Mouse (Mus musculus) MEL (cell line): ENCODE measurements around the gene Scn1a. TPM values are rescaled to one million over a fixed set of nuclear protein-coding genes. Genes with fewer than 3 reads are reported as not detected.

ENCODE experiments used
- DNase-seq: peaks from one replicate; pipeline ENCODE4 v3.0.0; 2011; ENCODE audit warnings: low read depth, low spot score
- H3K27ac ChIP-seq: 2 replicates; pipeline ENCODE4 v1.5.1; 2012; ENCODE audit warnings: low read depth, mild to moderate bottlenecking, control low read depth, low read length, moderate library complexity; ENCODE audit not compliant: control insufficient read depth
- H3K27me3 ChIP-seq, 2 experiments: fragments of 150-350 bp in 1 of 2; sonication (generic) in 1 of 2; 2 replicates each; pipeline ENCODE4 v1.6.1; 2012; ENCODE audit warnings: low read length in 2 of 2, mild to moderate bottlenecking in 2 of 2, improper control_type of control experiment in 1 of 2, moderate library complexity in 1 of 2; ENCODE audit not compliant: insufficient read depth in 2 of 2, control insufficient read depth in 1 of 2
- H3K36me3 ChIP-seq, 2 experiments: 2 replicates each; pipeline ENCODE4 v1.6.1; 2012 to 2014; ENCODE audit warnings: low read length in 2 of 2, improper control_type of control experiment in 1 of 2, inconsistent platforms in 1 of 2, mild to moderate bottlenecking in 1 of 2; ENCODE audit not compliant: insufficient read depth in 2 of 2, control insufficient read depth in 1 of 2
- H3K4me1 ChIP-seq, 2 experiments: fragments of 150-350 bp in 1 of 2; sonication (generic) in 1 of 2; 2 replicates each; pipeline ENCODE4 v1.6.1; 2012; ENCODE audit warnings: low read length in 2 of 2, improper control_type of control experiment in 1 of 2, mild to moderate bottlenecking in 1 of 2; ENCODE audit not compliant: insufficient read depth in 2 of 2, control insufficient read depth in 1 of 2
- H3K4me3 ChIP-seq, 2 experiments: fragments of 150-350 bp in 1 of 2; sonication (generic) in 1 of 2; 2 replicates each; pipeline ENCODE4 v1.5.1; 2012; ENCODE audit warnings: low read depth in 2 of 2, low read length in 2 of 2, mild to moderate bottlenecking in 2 of 2, moderate library complexity in 2 of 2, control low read depth in 1 of 2, improper control_type of control experiment in 1 of 2; ENCODE audit not compliant: control insufficient read depth in 1 of 2, insufficient read depth in 1 of 2
- H3K79me2 ChIP-seq: 2 replicates; pipeline ENCODE4 v1.6.1; 2012; ENCODE audit warnings: mild to moderate bottlenecking, low read length, moderate library complexity; ENCODE audit not compliant: control insufficient read depth, poor library complexity, insufficient read depth
- H3K9ac ChIP-seq: 2 replicates; pipeline ENCODE4 v1.6.1; 2012; ENCODE audit warnings: low read depth, mild to moderate bottlenecking, control low read depth, low read length, moderate library complexity; ENCODE audit not compliant: control insufficient read depth, poor library complexity, severe bottlenecking
- H3K9me3 ChIP-seq: fragments of 150-350 bp; sonication (generic); replicated peaks from 2 replicates; pipeline ENCODE4 v1.6.1; 2012; ENCODE audit warnings: mild to moderate bottlenecking, low read length, improper control_type of control experiment, moderate library complexity; ENCODE audit not compliant: insufficient read depth
- CHD2 ChIP-seq: IDR thresholded peaks from 2 replicates; pipeline ENCODE4 v1.6.1; 2011; ENCODE audit warnings: low read length, improper control_type of control experiment
- CTCF ChIP-seq, 3 experiments: IDR thresholded peaks in 2 of 3; conservative IDR thresholded peaks in 1 of 3; 2 replicates each; pipeline ENCODE4 v1.5.1; 2011 to 2012; ENCODE audit warnings: low read length in 3 of 3, low read depth in 2 of 3, mild to moderate bottlenecking in 2 of 3, improper control_type of control experiment in 1 of 3, inconsistent platforms in 1 of 3, mixed read lengths in 1 of 3, moderate library complexity in 1 of 3; ENCODE audit not compliant: control insufficient read depth in 1 of 3, insufficient read depth in 1 of 3, poor library complexity in 1 of 3, severe bottlenecking in 1 of 3
- E2F4 ChIP-seq: IDR thresholded peaks from 2 replicates; pipeline ENCODE4 v1.6.1; 2011; ENCODE audit warnings: low read depth, low read length, improper control_type of control experiment, borderline replicate concordance
- ELF1 ChIP-seq: IDR thresholded peaks from 2 replicates; pipeline ENCODE4 v1.6.1; 2014; ENCODE audit warnings: low read depth, mild to moderate bottlenecking, inconsistent platforms, low read length, improper control_type of control experiment, moderate library complexity
- ETS1 ChIP-seq: IDR thresholded peaks from 2 replicates; pipeline ENCODE4 v1.6.1; 2012; ENCODE audit warnings: low read depth, mild to moderate bottlenecking, inconsistent platforms, low read length, improper control_type of control experiment, moderate library complexity
- HCFC1 ChIP-seq: IDR thresholded peaks from 2 replicates; pipeline ENCODE4 v1.6.1; 2012; ENCODE audit warnings: low read depth, mild to moderate bottlenecking, inconsistent platforms, low read length, improper control_type of control experiment, moderate library complexity
- JUND ChIP-seq: IDR thresholded peaks from 2 replicates; pipeline ENCODE4 v1.6.1; 2011; ENCODE audit warnings: low read depth, mild to moderate bottlenecking, improper control_type of control experiment, low read length
- KAT2A ChIP-seq: conservative IDR thresholded peaks from 2 replicates; pipeline ENCODE4 v1.6.1; 2012; ENCODE audit warnings: low read depth, low read length, improper control_type of control experiment, inconsistent platforms
- MAFK ChIP-seq: IDR thresholded peaks from 2 replicates; pipeline ENCODE4 v1.6.1; 2011; ENCODE audit warnings: low read depth, mild to moderate bottlenecking, low read length, improper control_type of control experiment, borderline replicate concordance
- MAZ ChIP-seq: IDR thresholded peaks from 2 replicates; pipeline ENCODE4 v1.6.1; 2012; ENCODE audit warnings: low read depth, mild to moderate bottlenecking, inconsistent platforms, low read length, improper control_type of control experiment
- MEF2A ChIP-seq: IDR thresholded peaks from 2 replicates; pipeline ENCODE4 v1.6.1; 2014; ENCODE audit warnings: low read depth, mild to moderate bottlenecking, inconsistent platforms, low read length, improper control_type of control experiment; ENCODE audit not compliant: poor library complexity, insufficient replicate concordance, severe bottlenecking; ENCODE audit errors: extremely low read depth
- MXI1 ChIP-seq: IDR thresholded peaks from 2 replicates; pipeline ENCODE4 v1.6.1; 2011; ENCODE audit warnings: mild to moderate bottlenecking, low read depth, low read length, improper control_type of control experiment
- MYC ChIP-seq: IDR thresholded peaks from 2 replicates; pipeline ENCODE4 v1.6.1; 2011; ENCODE audit warnings: low read depth, mild to moderate bottlenecking, low read length, improper control_type of control experiment, moderate library complexity
- NELFE ChIP-seq: IDR thresholded peaks from 2 replicates; pipeline ENCODE4 v1.6.1; 2011; ENCODE audit warnings: low read depth, low read length, improper control_type of control experiment
- NRF1 ChIP-seq: IDR thresholded peaks from 2 replicates; pipeline ENCODE4 v1.6.1; 2014; ENCODE audit warnings: low read depth, mild to moderate bottlenecking, inconsistent platforms, low read length, improper control_type of control experiment, moderate library complexity; ENCODE audit not compliant: poor library complexity, insufficient read depth, severe bottlenecking
- POLR2A ChIP-seq, 2 experiments: IDR thresholded peaks; 2 replicates each; pipeline ENCODE4 v1.6.1; 2011 to 2012; ENCODE audit warnings: low read length in 2 of 2, mild to moderate bottlenecking in 2 of 2, control low read depth in 1 of 2, improper control_type of control experiment in 1 of 2, low read depth in 1 of 2, moderate library complexity in 1 of 2; ENCODE audit not compliant: control insufficient read depth in 1 of 2, insufficient read depth in 1 of 2, poor library complexity in 1 of 2
- POLR2AphosphoS5 ChIP-seq: IDR thresholded peaks from 2 replicates; pipeline ENCODE4 v1.6.1; 2012; ENCODE audit warnings: low read depth, borderline replicate concordance, mild to moderate bottlenecking, inconsistent platforms, low read length, moderate library complexity, mixed read lengths
- RAD21 ChIP-seq: IDR thresholded peaks from 2 replicates; pipeline ENCODE4 v1.6.1; 2011; ENCODE audit warnings: mild to moderate bottlenecking, low read depth, low read length, improper control_type of control experiment
- RCOR1 ChIP-seq: IDR thresholded peaks from 2 replicates; pipeline ENCODE4 v1.6.1; 2012; ENCODE audit warnings: low read depth, mild to moderate bottlenecking, inconsistent platforms, low read length, improper control_type of control experiment
- SMC3 ChIP-seq: IDR thresholded peaks from 2 replicates; pipeline ENCODE4 v1.6.1; 2011; ENCODE audit warnings: low read depth, low read length, improper control_type of control experiment
- TAL1 ChIP-seq: IDR thresholded peaks from 2 replicates; pipeline ENCODE4 v1.6.1; 2012; ENCODE audit warnings: mild to moderate bottlenecking, inconsistent platforms, low read length, moderate library complexity, mixed read lengths
- TCF12 ChIP-seq: IDR thresholded peaks from 2 replicates; pipeline ENCODE4 v1.6.1; 2014; ENCODE audit warnings: low read depth, mild to moderate bottlenecking, inconsistent platforms, low read length, improper control_type of control experiment, moderate library complexity
- USF1 ChIP-seq: IDR thresholded peaks from 2 replicates; pipeline ENCODE4 v1.6.1; 2014; ENCODE audit warnings: low read depth, mild to moderate bottlenecking, inconsistent platforms, low read length, improper control_type of control experiment, moderate library complexity
- USF2 ChIP-seq, 2 experiments: IDR thresholded peaks; 2 replicates each; pipeline ENCODE4 v1.6.1; 2011 to 2012; ENCODE audit warnings: improper control_type of control experiment in 2 of 2, low read length in 2 of 2, borderline replicate concordance in 1 of 2, inconsistent platforms in 1 of 2, low read depth in 1 of 2, mild to moderate bottlenecking in 1 of 2; ENCODE audit not compliant: insufficient read depth in 1 of 2
- polyA plus RNA-seq, 2 experiments: library from polyadenylated mRNA; stranded (reverse) in 1 of 2; unstranded in 1 of 2; fragments of >175 nt in 1 of 2; fragments of >200 nt in 1 of 2; gene quantifications; 2 replicates each; pipeline versions ENCODE4 v1.2.1 to v1.2.4; 2012; ENCODE audit warnings: low replicate concordance in 2 of 2, low read depth in 1 of 2; ENCODE audit not compliant: insufficient read length in 2 of 2, insufficient read depth in 1 of 2, missing spikeins in 1 of 2
- total RNA-seq: library from RNA; depleted of rRNA; stranded (reverse); fragments of 300-350 nt; gene quantifications from 2 replicates; pipeline ENCODE4 v1.2.3, GENCODE M21; 2012

Scn1a gene
- total and polyA plus RNA-seq, 3 experiments = not detected

DNA sequence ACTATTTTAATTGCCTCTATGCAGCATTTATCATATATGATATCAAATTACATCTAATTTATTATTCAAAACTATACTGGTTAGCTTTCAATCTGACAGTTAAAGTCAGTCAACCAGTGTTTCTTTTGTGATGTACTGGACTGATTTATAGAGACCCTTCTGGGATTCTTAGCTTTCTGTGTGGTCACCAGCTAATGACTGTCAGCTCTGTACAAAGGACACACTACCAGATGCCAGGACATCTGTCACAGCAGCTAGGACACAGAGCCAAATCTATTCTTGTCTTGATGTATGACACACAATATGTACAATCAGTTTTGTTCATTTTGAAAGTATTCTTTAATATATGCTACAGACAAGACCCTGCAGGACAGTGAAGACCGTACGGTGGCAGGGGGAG lies 72.7 kb downstream of the Scn1a start:
- DNase-seq = no peak
- Histone ChIP-seq H3K9me3 (no peaks in the 10 kb centered on the region), H3K9ac (no peak overlapping the region), H3K27ac (no peak overlapping the region), H3K36me3 (no peaks in the 10 kb centered on the region), H3K4me3 (no peak overlapping the region), H3K79me2 (no peaks in the 10 kb centered on the region), H3K4me1 (no peaks in the 10 kb centered on the region), H3K27me3 (no peaks in the 10 kb centered on the region)
- TF ChIP-seq POLR2A (IDR thresholded peaks at IDR 0.05; ENCODE audit: control insufficient read depth in 1 of 2, insufficient read depth in 1 of 2, low read depth in 1 of 2, low read length in 2 of 2, poor library complexity in 1 of 2) (no peak), MAZ (no peak), RAD21 (no peak), MEF2A (no peak), MYC (no peak), USF1 (no peak), USF2 (IDR thresholded peaks at IDR 0.05; ENCODE audit: borderline replicate concordance in 1 of 2, insufficient read depth in 1 of 2, low read depth in 1 of 2, low read length in 2 of 2) (no peak), ELF1 (no peak), E2F4 (no peak)

DNA sequence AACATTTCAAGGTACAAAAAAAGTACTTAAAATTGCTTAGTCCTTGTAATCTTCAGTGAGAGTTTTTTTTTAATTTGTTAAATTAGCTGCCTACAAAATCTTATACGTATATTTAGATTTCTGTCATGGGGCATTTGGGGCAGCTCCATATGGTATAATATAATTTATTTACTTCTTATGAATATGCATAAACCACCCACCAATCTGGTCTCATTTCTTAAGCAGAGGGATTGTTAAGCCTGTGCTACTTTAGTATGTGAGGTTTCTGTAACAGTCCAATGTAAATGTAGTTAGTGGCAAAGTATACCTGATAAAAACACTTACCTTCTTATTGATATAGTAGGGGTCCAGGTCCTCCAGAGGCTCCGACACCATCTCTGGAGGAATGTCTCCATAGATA lies 90.0 kb downstream of the Scn1a start:
- H3K9ac ChIP-seq = no peak overlapping the region
- no peaks in the 10 kb centered on the region for H3K4me1 ChIP-seq
- no peaks in the 10 kb centered on the region for H3K79me2 ChIP-seq
- TF ChIP-seq USF2 (IDR thresholded peaks at IDR 0.05; ENCODE audit: borderline replicate concordance in 1 of 2, insufficient read depth in 1 of 2, low read depth in 1 of 2, low read length in 2 of 2) = no peak
- TF ChIP-seq NRF1 = no peak
- no peak for TF ChIP-seq HCFC1
- TF ChIP-seq JUND = no peak
- no peak for TF ChIP-seq E2F4
- TF ChIP-seq NELFE = no peak
- TF ChIP-seq SMC3 = no peak
- TF ChIP-seq MAZ = no peak
- TF ChIP-seq POLR2AphosphoS5 = no peak
- no peak for TF ChIP-seq ELF1
- no peak for TF ChIP-seq TCF12
- no peak for TF ChIP-seq RCOR1
- TF ChIP-seq MXI1 = no peak
- TF ChIP-seq MEF2A = no peak
- TF ChIP-seq CHD2 = no peak
- no peak for TF ChIP-seq TAL1
- no peak for TF ChIP-seq KAT2A
- no peak for TF ChIP-seq MAFK
- no peak for TF ChIP-seq CTCF (IDR thresholded peaks at IDR 0.05 in 2 of 3, conservative IDR thresholded peaks at IDR 0.05 in 1 of 3; ENCODE audit: control insufficient read depth in 1 of 3, insufficient read depth in 1 of 3, low read depth in 2 of 3, low read length in 3 of 3, poor library complexity in 1 of 3, severe bottlenecking in 1 of 3)
- no peak for TF ChIP-seq ETS1
- no peaks in the 10 kb centered on the region for H3K27me3 ChIP-seq
- no peak overlapping the region for H3K4me3 ChIP-seq
- no peak overlapping the region for H3K27ac ChIP-seq
- DNase-seq = no peak
- no peaks in the 10 kb centered on the region for H3K36me3 ChIP-seq
- no peaks in the 10 kb centered on the region for H3K9me3 ChIP-seq
